Mouse (Mus musculus) lung, postnatal 0 days (tissue): ENCODE data around the gene Clip4. TPM values are rescaled to one million over a fixed set of nuclear protein-coding genes. Genes with fewer than 3 reads are reported as not detected.

Source experiments
- ATAC-seq: fragments of 200-750 bp; cut with Nextera tagmentation; 2 replicates; pipeline ENCODE4 v1.8.0; 2017; ENCODE audit warnings: moderate library complexity
- DNase-seq: peaks from one replicate; pipeline ENCODE4 v3.0.0-alpha.2; 2016; ENCODE audit warnings: low spot score
- H3K27ac ChIP-seq: fragments of 300-500 bp; sonication (generic); 2 replicates; pipeline ENCODE4 v1.5.1; 2014; ENCODE audit warnings: antibody characterized with exemption, mild to moderate bottlenecking, low read length, mixed read lengths
- H3K27me3 ChIP-seq: fragments of 300-500 bp; sonication (generic); replicated peaks from 2 replicates; pipeline ENCODE4 v1.6.1; 2014; ENCODE audit warnings: low read length, mixed read lengths; ENCODE audit not compliant: insufficient read depth
- H3K36me3 ChIP-seq: fragments of 300-500 bp; sonication (generic); 2 replicates; pipeline ENCODE4 v1.6.1; 2014; ENCODE audit warnings: low read length, mixed read lengths; ENCODE audit not compliant: insufficient read depth
- H3K4me1 ChIP-seq: fragments of 300-500 bp; sonication (generic); 2 replicates; pipeline ENCODE4 v1.6.1; 2014; ENCODE audit warnings: antibody characterized with exemption, low read depth, low read length, mixed read lengths; ENCODE audit not compliant: insufficient read depth
- H3K4me2 ChIP-seq: fragments of 300-500 bp; sonication (generic); replicated peaks from 2 replicates; pipeline ENCODE4 v1.6.1; 2014; ENCODE audit warnings: low read depth, mild to moderate bottlenecking, low read length, moderate library complexity, mixed read lengths
- H3K4me3 ChIP-seq: fragments of 300-500 bp; sonication (generic); 2 replicates; pipeline ENCODE4 v1.5.1; 2014; ENCODE audit warnings: low read depth, low read length
- H3K9ac ChIP-seq: fragments of 300-500 bp; sonication (generic); replicated peaks from 2 replicates; pipeline ENCODE4 v1.6.1; 2014; ENCODE audit warnings: low read depth, mild to moderate bottlenecking
- H3K9me3 ChIP-seq: fragments of 300-500 bp; sonication (generic); 2 replicates; pipeline ENCODE4 v1.6.1; 2016; ENCODE audit warnings: low read length, mixed read lengths
- CTCF ChIP-seq: IDR thresholded peaks from 2 replicates; pipeline ENCODE4 v1.5.1; 2016; ENCODE audit warnings: antibody characterized with exemption, mild to moderate bottlenecking
- EP300 ChIP-seq: IDR thresholded peaks from 2 replicates; pipeline ENCODE4 v1.6.1; 2016; ENCODE audit warnings: antibody characterized with exemption, mild to moderate bottlenecking, control low read depth
- WGBS: fragments of 180-500 bp; shearing (Covaris S2); extraction: QIAGEN DNeasy Blood & Tissue Kit; methylation state at CpG from one replicate; pipeline ENCODE4 v1.1.7; 2014; 5-methylcytosine and 5-hydroxymethylcytosine counted together
- polyA plus RNA-seq: library from polyadenylated mRNA; unstranded; fragments of >200 nt; fragmentation: Nextera tagmentation; extraction: Ambion mirVana; gene quantifications from 2 replicates; pipeline ENCODE4 v1.2.1, GENCODE M21; 2015

The Clip4 gene
- polyA plus RNA-seq, 1 experiment from 2014 or later: 25.8 TPM

DNA sequence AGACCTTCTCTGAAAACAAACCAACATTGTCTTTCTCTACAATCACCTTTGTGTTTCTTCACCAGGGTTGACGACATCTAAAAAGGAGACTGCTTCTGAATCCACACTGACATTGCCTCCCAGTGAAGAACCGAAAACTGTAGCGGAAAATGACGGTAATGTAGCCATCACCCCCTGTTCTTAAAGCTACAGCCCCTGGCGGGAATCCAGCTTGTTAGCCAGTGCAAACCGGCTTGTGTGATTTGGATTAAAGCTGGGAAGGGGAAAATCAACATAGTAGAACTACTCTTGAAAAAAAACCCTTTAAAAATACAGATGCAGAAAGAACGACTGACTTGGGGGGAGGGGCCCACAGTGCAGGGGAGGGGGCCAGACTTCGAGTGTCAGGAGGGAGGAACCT lies 59.4 kb downstream of the Clip4 start:
- DNase-seq (no peak), ATAC-seq (no peak)
- H3K4me1 ChIP-seq: no peaks in the 10 kb centered on the region
- no peaks in the 10 kb centered on the region for H3K9me3 ChIP-seq
- no peak for TF ChIP-seq CTCF
- no peak for TF ChIP-seq EP300
- H3K27ac ChIP-seq: no peak overlapping the region
- H3K9ac ChIP-seq: no peak overlapping the region
- H3K27me3 ChIP-seq: no peaks in the 10 kb centered on the region
- H3K36me3 ChIP-seq: no peaks in the 10 kb centered on the region
- 36% methylated on average over 8 of the region's 8 CpGs for WGBS
- H3K4me2 ChIP-seq: no peak overlapping the region
- no peak overlapping the region for H3K4me3 ChIP-seq

DNA sequence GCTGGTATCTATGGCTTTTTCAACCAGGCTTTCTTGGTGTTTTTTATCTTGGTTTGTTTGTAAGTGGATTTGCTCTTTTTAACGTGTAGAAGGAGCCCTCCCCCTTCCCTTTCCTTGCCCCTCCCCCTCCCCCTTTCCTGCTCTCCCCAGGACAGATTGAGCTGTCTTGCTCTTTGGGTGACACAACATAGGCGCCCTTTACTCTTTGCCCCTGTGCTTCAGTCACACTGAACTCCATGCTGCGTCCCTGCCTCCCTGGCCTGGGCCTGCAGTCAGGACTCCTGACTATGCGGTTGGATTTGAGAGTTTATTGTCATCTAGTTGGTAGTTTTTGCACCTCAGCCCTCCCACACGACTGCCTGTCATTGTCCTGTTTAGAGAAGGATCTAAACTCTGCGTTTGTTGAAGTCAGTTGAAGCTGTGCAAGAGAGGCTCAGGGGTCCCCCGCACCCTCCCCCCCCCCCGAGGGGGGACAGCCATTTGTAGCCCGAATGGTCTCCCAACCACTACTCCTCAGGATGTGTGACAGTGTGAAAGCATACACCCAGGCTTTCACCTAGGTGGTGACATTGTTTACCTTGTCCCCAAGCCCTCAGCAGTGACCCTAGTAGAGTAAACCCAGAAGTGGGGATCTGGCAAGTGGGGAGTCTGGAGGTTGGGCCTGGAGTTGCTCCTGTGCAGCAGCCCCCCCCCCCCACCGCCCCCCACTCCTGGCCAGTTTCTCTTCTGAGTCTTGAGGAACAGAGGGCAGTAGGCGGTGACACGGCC lies 60.6 kb downstream of the Clip4 start:
- TF ChIP-seq EP300 (no peak), CTCF (no peak)
- H3K27me3 ChIP-seq: no peaks in the 10 kb centered on the region
- H3K4me1 ChIP-seq: no peaks in the 10 kb centered on the region
- ATAC-seq (no peak), DNase-seq (no peak)
- no peak overlapping the region for H3K27ac ChIP-seq
- H3K9ac ChIP-seq: no peak overlapping the region
- no peaks in the 10 kb centered on the region for H3K9me3 ChIP-seq
- no peaks in the 10 kb centered on the region for H3K36me3 ChIP-seq
- H3K4me3 ChIP-seq: no peak overlapping the region
- WGBS: 40% methylated on average over 12 of the region's 12 CpGs
- no peak overlapping the region for H3K4me2 ChIP-seq

DNA sequence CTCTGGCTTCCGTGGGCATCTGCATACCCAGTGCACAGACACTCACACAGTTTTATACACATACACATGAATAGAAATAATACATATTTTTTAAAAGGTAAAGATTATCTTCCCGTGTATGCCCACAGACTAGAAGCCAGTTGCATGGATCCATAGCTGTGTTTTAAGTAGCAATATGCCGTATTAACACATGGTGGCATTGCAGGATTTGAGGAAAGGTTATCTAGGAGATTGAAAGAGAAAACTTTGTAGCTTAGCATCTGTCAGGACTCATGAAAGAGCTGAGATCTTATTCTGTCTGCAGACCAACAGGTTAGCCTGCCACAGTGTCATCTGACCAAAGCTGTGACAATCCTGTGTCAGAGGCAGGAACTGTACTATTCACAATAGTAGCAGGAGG lies 63.7 kb downstream of the Clip4 start:
- DNase-seq: peak; percentile 21
- Histone ChIP-seq H3K27ac (no peak overlapping the region), H3K9ac (no peak overlapping the region), H3K36me3 (no peaks in the 10 kb centered on the region), H3K27me3 (no peaks in the 10 kb centered on the region), H3K4me3 (no peak overlapping the region), H3K4me1 (no peaks in the 10 kb centered on the region), H3K4me2 (no peak overlapping the region), H3K9me3 (no peaks in the 10 kb centered on the region)
- peak; percentile 30 for TF ChIP-seq CTCF
- no peak for TF ChIP-seq EP300
- 81% methylated on average over 3 of the region's 3 CpGs for WGBS
- ATAC-seq: no peak

DNA sequence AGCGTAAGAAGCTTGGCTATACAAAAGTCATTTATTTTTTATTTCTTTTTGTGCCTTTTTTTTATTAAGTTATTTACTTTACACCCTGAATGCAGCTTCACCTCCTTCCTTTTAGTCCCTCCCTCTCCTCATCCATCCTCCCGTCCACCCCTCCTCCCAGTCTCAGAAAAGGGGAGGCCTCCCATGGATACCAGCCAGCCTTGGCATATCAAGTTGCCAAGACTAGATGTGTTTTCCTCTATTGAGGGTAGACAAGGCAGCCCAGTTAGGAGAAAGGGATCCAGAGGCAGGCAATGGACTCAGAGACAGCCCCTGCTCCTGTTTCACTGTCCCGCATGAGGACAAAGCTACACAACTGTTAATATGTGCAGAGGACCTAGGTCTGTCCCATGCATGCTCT lies 93.9 kb downstream of the Clip4 start:
- no peak for ATAC-seq
- no peaks in the 10 kb centered on the region for H3K9me3 ChIP-seq
- H3K27ac ChIP-seq: no peak overlapping the region
- H3K4me2 ChIP-seq: no peak overlapping the region
- 78% methylated on average over 3 of the region's 3 CpGs for WGBS
- H3K27me3 ChIP-seq: no peaks in the 10 kb centered on the region
- DNase-seq: no peak
- H3K36me3 ChIP-seq: no peaks in the 10 kb centered on the region
- no peak overlapping the region for H3K9ac ChIP-seq
- H3K4me1 ChIP-seq: no peaks in the 10 kb centered on the region
- TF ChIP-seq CTCF (no peak), EP300 (no peak)
- H3K4me3 ChIP-seq: no peak overlapping the region

DNA sequence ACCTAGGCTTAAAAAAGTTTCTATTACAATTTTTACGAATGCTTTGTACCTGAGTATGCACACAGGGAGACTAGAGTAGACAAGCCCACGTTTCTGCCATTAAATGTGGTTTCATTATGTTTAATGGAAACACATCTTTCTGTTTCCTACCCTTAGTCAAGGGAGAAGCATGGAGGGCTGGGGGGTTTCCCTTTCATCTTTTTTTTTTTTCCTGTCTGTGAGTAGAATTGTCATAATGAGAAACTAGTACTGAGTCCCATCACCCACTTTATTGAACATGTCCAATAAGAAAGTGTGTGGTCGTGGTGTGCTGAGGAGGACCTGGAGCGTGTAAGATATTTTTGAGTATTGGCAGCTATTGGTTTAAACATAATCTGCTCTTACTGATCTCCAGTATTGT lies 94.6 kb downstream of the Clip4 start:
- ATAC-seq: no peak
- no peaks in the 10 kb centered on the region for H3K4me1 ChIP-seq
- WGBS: 64% methylated on average over 4 of the region's 4 CpGs
- H3K4me3 ChIP-seq: no peak overlapping the region
- H3K9ac ChIP-seq: no peak overlapping the region
- H3K27me3 ChIP-seq: no peaks in the 10 kb centered on the region
- H3K27ac ChIP-seq: no peak overlapping the region
- TF ChIP-seq EP300: no peak
- TF ChIP-seq CTCF: no peak
- H3K36me3 ChIP-seq: no peaks in the 10 kb centered on the region
- no peaks in the 10 kb centered on the region for H3K9me3 ChIP-seq
- no peak for DNase-seq
- no peak overlapping the region for H3K4me2 ChIP-seq

DNA sequence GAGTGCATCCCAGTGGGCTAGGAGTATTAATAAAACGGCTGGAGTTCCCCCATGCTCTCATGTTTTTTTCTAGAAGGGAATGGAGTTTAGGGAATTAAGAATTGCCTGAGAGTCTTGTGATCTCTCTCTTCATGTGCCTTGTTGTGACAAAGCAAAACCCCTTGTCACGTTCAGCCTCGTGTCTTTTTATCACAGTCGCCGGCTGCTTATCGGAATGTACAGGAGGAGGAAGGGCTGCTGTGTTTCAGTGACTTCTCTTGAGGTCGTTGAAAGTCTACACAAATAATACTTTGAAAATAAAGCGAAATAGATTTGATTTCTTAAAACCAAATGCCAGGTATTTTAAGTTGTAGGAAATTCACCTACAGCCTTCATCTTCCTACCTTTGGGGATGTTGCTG lies 95.8 kb downstream of the Clip4 start:
- WGBS: 65% methylated on average over 8 of the region's 8 CpGs
- no peak overlapping the region for H3K4me3 ChIP-seq
- H3K27me3 ChIP-seq: no peaks in the 10 kb centered on the region
- H3K36me3 ChIP-seq: no peaks in the 10 kb centered on the region
- H3K9me3 ChIP-seq: no peaks in the 10 kb centered on the region
- no peak overlapping the region for H3K9ac ChIP-seq
- H3K4me1 ChIP-seq: no peaks in the 10 kb centered on the region
- ATAC-seq: no peak
- no peak overlapping the region for H3K4me2 ChIP-seq
- TF ChIP-seq EP300 (no peak), CTCF (no peak)
- DNase-seq: no peak
- no peak overlapping the region for H3K27ac ChIP-seq

DNA sequence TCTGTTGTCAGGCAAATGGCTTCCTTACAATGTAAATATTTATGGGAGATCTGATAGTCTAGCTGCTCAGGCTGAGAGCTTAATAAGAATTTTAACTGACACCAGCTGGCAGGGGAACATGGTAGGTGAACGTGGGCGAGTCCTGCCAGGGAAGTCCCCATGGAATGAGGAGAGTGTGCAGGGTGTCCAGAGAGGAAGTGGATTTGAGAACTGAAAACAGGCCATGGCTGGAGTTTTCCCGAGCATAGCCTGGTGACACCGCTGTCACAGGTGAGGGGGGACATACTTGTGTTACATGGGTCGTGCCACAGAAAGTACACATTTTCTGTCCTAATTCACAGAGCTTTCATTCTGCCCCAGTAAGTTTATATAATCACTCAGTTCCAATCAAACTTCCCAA lies 97.2 kb downstream of the Clip4 start:
- 53% methylated on average over 5 of the region's 5 CpGs for WGBS
- TF ChIP-seq EP300: no peak
- no peak for TF ChIP-seq CTCF
- no peak overlapping the region for H3K9ac ChIP-seq
- ATAC-seq (no peak), DNase-seq (no peak)
- H3K9me3 ChIP-seq: no peaks in the 10 kb centered on the region
- H3K36me3 ChIP-seq: no peaks in the 10 kb centered on the region
- H3K27ac ChIP-seq: no peak overlapping the region
- 0 out of 2 replicates have a peak, but pooled peaks cover 5% of the 10 kb centered on the region for H3K27me3 ChIP-seq
- no peak overlapping the region for H3K4me3 ChIP-seq
- no peak overlapping the region for H3K4me2 ChIP-seq
- H3K4me1 ChIP-seq: no peaks in the 10 kb centered on the region
